ENCODE assay signal across 27 mouse cellular contexts in the genomic region with DNA sequence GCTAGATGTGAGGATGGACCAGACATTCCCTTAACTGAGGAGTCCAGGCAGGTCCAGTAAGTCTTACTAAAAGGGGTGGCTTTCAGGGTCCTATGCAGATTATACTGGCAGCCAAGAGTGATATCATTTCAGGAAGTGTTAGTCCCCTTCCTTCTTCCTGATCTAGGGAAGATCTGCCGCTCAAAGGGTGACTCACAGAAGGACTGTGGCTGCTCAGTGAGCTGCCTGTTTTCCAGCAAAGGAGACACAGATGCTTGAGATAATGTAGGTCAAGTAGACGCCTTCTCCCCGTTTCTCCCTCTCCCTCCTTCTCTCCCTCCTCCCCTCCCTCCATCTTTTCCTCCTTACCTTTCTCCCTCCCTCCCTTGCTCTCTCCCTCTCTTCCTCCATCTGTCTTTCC. TPM values are rescaled to one million over a fixed set of nuclear protein-coding genes. Genes with fewer than 3 reads are reported as not detected.
DNase-seq lines count a peak whose midpoint lies in the region; ATAC-seq and TF ChIP-seq lines count a peak whose summit lies in the region.
"Had no signal": no experiment of that assay in that cellular context is flagged by ENCODE, and none has a peak within 500 bp of the region (broad histone marks: within the 10 kb centered on the region; RNA-seq: fewer than 3 reads in every experiment).

No protein-coding gene starts in this region.

- peak overlapping the region; percentile 82 for H3K27ac ChIP-seq in embryonic fibroblast, embryonic 13.5 days (ENCODE audit: insufficient read depth, low read length)
- no peak overlapping the region for H3K27ac ChIP-seq in midbrain, embryonic 15.5 days
- H3K27ac ChIP-seq: embryonic facial prominence, embryonic 12.5 days; embryonic facial prominence, embryonic 15.5 days; forebrain, embryonic 12.5 days; forebrain, embryonic 15.5 days; gastrocnemius, adult 2 months; hindbrain, embryonic 12.5 days; hindbrain, embryonic 15.5 days had no signal

- H3K4me3 ChIP-seq in embryonic fibroblast, embryonic 13.5 days (ENCODE audit: insufficient read depth, low read length): no peak overlapping the region
- no peak overlapping the region for H3K4me3 ChIP-seq in midbrain, embryonic 15.5 days
- H3K4me3 ChIP-seq: embryonic facial prominence, embryonic 12.5 days; embryonic facial prominence, embryonic 15.5 days; erythroblast, embryonic 14.5 days; forebrain, embryonic 12.5 days; forebrain, embryonic 15.5 days; gastrocnemius, adult 2 months; hindbrain, embryonic 12.5 days; hindbrain, embryonic 15.5 days had no signal

- ATAC-seq in frontal cortex, adult (ENCODE audit: low TSS enrichment): peak; percentile 95
- ATAC-seq in inflammation-experienced regulatory T-cells, adult 6 months: no peak
- no peak for ATAC-seq in midbrain, embryonic 15.5 days (replicated peaks)
- ATAC-seq: forebrain, embryonic 15.5 days had no signal

- 80% methylated on average over 3 of the region's 3 CpGs for WGBS in midbrain, embryonic 15.5 days

- no peak for TF ChIP-seq CTCF in embryonic fibroblast, embryonic 13.5 days (IDR thresholded peaks at IDR 0.05; ENCODE audit: borderline replicate concordance, insufficient read depth, low read length)

- no peaks in the 10 kb centered on the region for H3K27me3 ChIP-seq in midbrain, embryonic 15.5 days (replicated peaks)
- H3K27me3 ChIP-seq: CH12.LX; embryonic facial prominence, embryonic 12.5 days; embryonic facial prominence, embryonic 15.5 days; forebrain, embryonic 12.5 days; forebrain, embryonic 15.5 days; hindbrain, embryonic 12.5 days; hindbrain, embryonic 15.5 days had no signal

- no peak for TF ChIP-seq POLR2A in embryonic fibroblast, embryonic 13.5 days (IDR thresholded peaks at IDR 0.05; ENCODE audit: low read depth, low read length)

- H3K9me3 ChIP-seq in midbrain, embryonic 15.5 days: no peaks in the 10 kb centered on the region
- H3K9me3 ChIP-seq: embryonic facial prominence, embryonic 15.5 days; forebrain, embryonic 15.5 days; hindbrain, embryonic 12.5 days; hindbrain, embryonic 15.5 days had no signal

- no peak overlapping the region for H3K9ac ChIP-seq in midbrain, embryonic 15.5 days
- H3K9ac ChIP-seq: embryonic facial prominence, embryonic 12.5 days; embryonic facial prominence, embryonic 15.5 days; forebrain, embryonic 12.5 days; forebrain, embryonic 15.5 days; hindbrain, embryonic 12.5 days; hindbrain, embryonic 15.5 days had no signal

- H3K4me1 ChIP-seq in embryonic fibroblast, embryonic 13.5 days (ENCODE audit: control insufficient read depth, insufficient read depth, low read length): peaks cover 8% of the 10 kb centered on the region
- H3K4me1 ChIP-seq in midbrain, embryonic 15.5 days: no peaks in the 10 kb centered on the region
- H3K4me1 ChIP-seq: embryonic facial prominence, embryonic 12.5 days; embryonic facial prominence, embryonic 15.5 days; forebrain, embryonic 12.5 days; forebrain, embryonic 15.5 days; hindbrain, embryonic 12.5 days; hindbrain, embryonic 15.5 days had no signal

- H3K36me3 ChIP-seq in midbrain, embryonic 15.5 days (replicated peaks): no peaks in the 10 kb centered on the region
- H3K36me3 ChIP-seq: embryonic facial prominence, embryonic 12.5 days; embryonic facial prominence, embryonic 15.5 days; forebrain, embryonic 12.5 days; forebrain, embryonic 15.5 days; G1E; hindbrain, embryonic 12.5 days; hindbrain, embryonic 15.5 days had no signal

- DNase-seq in frontal cortex, postnatal 14 days (ENCODE audit: low spot score in 2 of 2): no peak
- DNase-seq in retina, postnatal 1 day: peak; percentile 8
- DNase-seq in retina, embryonic 14.5 days (ENCODE audit: low spot score): no peak
- DNase-seq in ovary, postnatal 36 days (ENCODE audit: low spot score): no peak
- DNase-seq: adrenal gland, adult 2 months; adrenal gland, postnatal 14 days; B cell, adult 2 months; cerebellum, adult 18-20 months; cerebellum, adult 9-11 months; cerebellum, postnatal 25 days; gastrocnemius, adult 2 months; gastrocnemius, postnatal 14 days; heart, adult 11 months had no signal

- H3K4me2 ChIP-seq in midbrain, embryonic 15.5 days: no peak overlapping the region
- H3K4me2 ChIP-seq: embryonic facial prominence, embryonic 12.5 days; embryonic facial prominence, embryonic 15.5 days; forebrain, embryonic 12.5 days; forebrain, embryonic 15.5 days; heart, embryonic 11.5 days; hindbrain, embryonic 12.5 days; hindbrain, embryonic 15.5 days had no signal

RNA-seq across cellular contexts. Expression of a gene that starts 6.3 kb away (rescaled TPM):
- polyA plus RNA-seq in embryonic fibroblast, embryonic 13.5 days (2011; ENCODE audit: insufficient read length, low read depth, missing spikeins): 0.62 and 5.0 TPM in 2 replicates
- not detected for polyA plus RNA-seq in inflammation-experienced regulatory T-cells, adult 6 months (2017; shearing (Covaris generic))
- polyA plus RNA-seq in midbrain, embryonic 15.5 days (2015; fragmentation: Nextera tagmentation; extraction: Ambion mirVana): 14.4 and 15.3 TPM in 2 replicates
- polyA plus RNA-seq: G1E had no signal
